Mouse (Mus musculus) adrenal gland, postnatal 14 days (tissue): Measurements from ENCODE around the gene Hist1h2br. TPM values are rescaled to one million over a fixed set of nuclear protein-coding genes. Genes with fewer than 3 reads are reported as not detected.
"Not testable (repeated sequence)": the region's sequence is repeated elsewhere in the genome, so short reads cannot be mapped to it uniquely, and the experiment has no call there.

Experiments
- DNase-seq: peaks from one replicate; pipeline ENCODE4 v3.0.0; 2021; ENCODE audit warnings: mixed read lengths
- microRNA-seq, 2 experiments: library from miRNA; unstranded; fragments of <30 nt; microRNA quantifications; one replicate each; pipeline ENCODE4 v1.2.0; 2021
- total RNA-seq: library from RNA; stranded (reverse); gene quantifications from 2 replicates; pipeline ENCODE4 v1.2.3, GENCODE M21; 2021

The Hist1h2br gene
- total RNA-seq, 1 experiment from 2014 or later: 132 TPM

GRCm38 (mm10) chr13:21846356-21846755 lies 12.8 kb downstream of the Hist1h2br start:
- DNase-seq: not testable (repeated sequence)

- no peak for DNase-seq
Measured at GRCm38 (mm10) chr13:21847883-21848282, 14.3 kb downstream of the Hist1h2br start.

GRCm38 (mm10) chr13:21850696-21851095 lies 17.2 kb downstream of the Hist1h2br start:
- not testable (repeated sequence) for DNase-seq

GRCm38 (mm10) chr13:21852215-21852945 lies 18.8 kb downstream of the Hist1h2br start:
- DNase-seq: peak; percentile 24

GRCm38 (mm10) chr13:21855146-21855545 lies 21.6 kb downstream of the Hist1h2br start:
- DNase-seq: peak; percentile 56

GRCm38 (mm10) chr13:21855698-21856162 lies 22.2 kb downstream of the Hist1h2br start:
- DNase-seq: peak; percentile 26

GRCm38 (mm10) chr13:21861608-21862007 lies 28.1 kb downstream of the Hist1h2br start:
- no peak for DNase-seq

- not testable (repeated sequence) for DNase-seq
Measured at GRCm38 (mm10) chr13:21865503-21865902, 32.0 kb downstream of the Hist1h2br start.

GRCm38 (mm10) chr13:21880735-21881134 lies 47.2 kb downstream of the Hist1h2br start:
- no peak for DNase-seq

- peak; percentile 26 for DNase-seq
Measured at GRCm38 (mm10) chr13:21881878-21882669, 48.5 kb downstream of the Hist1h2br start.

- peak; percentile 53 for DNase-seq
Measured at GRCm38 (mm10) chr13:21882760-21883405, 49.3 kb downstream of the Hist1h2br start.

GRCm38 (mm10) chr13:21883407-21883806 lies 49.9 kb downstream of the Hist1h2br start:
- DNase-seq: no peak

GRCm38 (mm10) chr13:21884586-21884985 lies 51.0 kb downstream of the Hist1h2br start:
- no peak for DNase-seq

Small RNA genes lying within 50 kb of the gene (microRNA-seq; reads per million reads assigned to microRNA genes)
- gene Gm19658 (0 reads per million in 2 experiments), gene Gm44346 (0 reads per million in 2 experiments), gene Gm44466 (0 reads per million in 2 experiments)

Other genes starting within 250 kb of the Hist1h2br start
- gene Olfr1362, start 219.7 kb upstream of the Hist1h2br start, total RNA-seq: not detected in 2 replicates
- gene Olfr11, start 191.2 kb upstream of the Hist1h2br start, total RNA-seq: not detected in 2 replicates
- not detected in 2 replicates for gene Olfr1361, start 170.4 kb upstream of the Hist1h2br start, total RNA-seq
- not detected in 2 replicates for gene Olfr1360, start 156.3 kb upstream of the Hist1h2br start, total RNA-seq
- not detected in 2 replicates for gene Olfr1359, start 135.6 kb upstream of the Hist1h2br start, total RNA-seq
- gene Hist1h2bl, start 117.6 kb upstream of the Hist1h2br start, total RNA-seq: 191 and 254 TPM in 2 replicates
- gene Hist1h2ai, start 117.3 kb upstream of the Hist1h2br start, total RNA-seq: 129 and 184 TPM in 2 replicates
- 287 and 324 TPM in 2 replicates for gene Hist1h3h, start 116.1 kb upstream of the Hist1h2br start, total RNA-seq
- gene Hist1h2bm, start 111.7 kb upstream of the Hist1h2br start, total RNA-seq: 57.9 and 74.0 TPM in 2 replicates
- 35.2 and 49.4 TPM in 2 replicates for gene Hist1h4j, start 98.7 kb upstream of the Hist1h2br start, total RNA-seq
- 468 and 533 TPM in 2 replicates for gene Hist1h4k, start 83.2 kb upstream of the Hist1h2br start, total RNA-seq
- 72.0 and 91.7 TPM in 2 replicates for gene Hist1h2ak, start 79.9 kb upstream of the Hist1h2br start, total RNA-seq
- gene Hist1h2bn, start 79.6 kb upstream of the Hist1h2br start, total RNA-seq: 127 and 142 TPM in 2 replicates
- gene Hist1h1b, start 53.1 kb upstream of the Hist1h2br start, total RNA-seq: 129 and 152 TPM in 2 replicates
- 215 and 253 TPM in 2 replicates for gene Hist1h3i, start 50.4 kb upstream of the Hist1h2br start, total RNA-seq
- 38.5 and 43.6 TPM in 2 replicates for gene Hist1h2an, start 46.5 kb upstream of the Hist1h2br start, total RNA-seq
- 68.9 and 94.7 TPM in 2 replicates for gene Hist1h2bp, start 46.3 kb upstream of the Hist1h2br start, total RNA-seq
- 128 and 131 TPM in 2 replicates for gene Hist1h2bq, start 23.5 kb upstream of the Hist1h2br start, total RNA-seq
- gene Hist1h2ao, start 23.3 kb upstream of the Hist1h2br start, total RNA-seq: not detected in 2 replicates
- gene Hist1h4m, start 22.0 kb upstream of the Hist1h2br start, total RNA-seq: 417 and 512 TPM in 2 replicates
- 37.8 and 56.1 TPM in 2 replicates for gene Hist1h4n, start 1.5 kb upstream of the Hist1h2br start, total RNA-seq
- gene Hist1h2ap, start 236 bp upstream of the Hist1h2br start, total RNA-seq: 319 and 352 TPM in 2 replicates
- gene Zfp184, start 111.4 kb downstream of the Hist1h2br start, total RNA-seq: 1.3 and 1.7 TPM in 2 replicates
- gene Pom121l2, start 147.5 kb downstream of the Hist1h2br start, total RNA-seq: not detected in 2 replicates
- gene Prss16, start 176.0 kb downstream of the Hist1h2br start, total RNA-seq: 0.74 TPM in 1 of 2 replicates, not detected in the other
- gene Hist1h2ah, start 201.8 kb downstream of the Hist1h2br start, total RNA-seq: 203 and 342 TPM in 2 replicates
- gene Hist1h2bk, start 202.1 kb downstream of the Hist1h2br start, total RNA-seq: 207 and 301 TPM in 2 replicates
- 104 and 144 TPM in 2 replicates for gene Hist1h4i, start 207.6 kb downstream of the Hist1h2br start, total RNA-seq
- 114 and 174 TPM in 2 replicates for gene Hist1h2ag, start 209.2 kb downstream of the Hist1h2br start, total RNA-seq
- gene Hist1h2bj, start 209.5 kb downstream of the Hist1h2br start, total RNA-seq: 118 and 165 TPM in 2 replicates